Mouse (Mus musculus): Measurements from ENCODE around the gene Fshr.

GRCm38 (mm10) chr17:88966028-88966427 lies 234.4 kb downstream of the Fshr start:
- TF ChIP-seq CTCF (IDR thresholded peaks at IDR 0.05; ENCODE audit: control insufficient read depth, insufficient read depth, low read length), result no peak
- TF ChIP-seq POLR2A (IDR thresholded peaks at IDR 0.05; ENCODE audit: borderline replicate concordance, control insufficient read depth, low read depth, low read length), result no peak

Measured in bone marrow, adult 2 months (tissue).